Mouse (Mus musculus) monocyte, adult 2 months (primary cell): ENCODE measurements at regions not wholly inside any gene's neighbourhood (a gene's known extent, or its start where the extent isn't known, plus 50 kb on each side); places are given as distances from the start of the nearest gene placed in this dataset.

Experiments used
- DNase-seq, 2 experiments: peaks; one replicate each; pipeline ENCODE4 v3.0.0; 2022; ENCODE audit warnings: low spot score in 2 of 2, low read depth in 1 of 2

DNA sequence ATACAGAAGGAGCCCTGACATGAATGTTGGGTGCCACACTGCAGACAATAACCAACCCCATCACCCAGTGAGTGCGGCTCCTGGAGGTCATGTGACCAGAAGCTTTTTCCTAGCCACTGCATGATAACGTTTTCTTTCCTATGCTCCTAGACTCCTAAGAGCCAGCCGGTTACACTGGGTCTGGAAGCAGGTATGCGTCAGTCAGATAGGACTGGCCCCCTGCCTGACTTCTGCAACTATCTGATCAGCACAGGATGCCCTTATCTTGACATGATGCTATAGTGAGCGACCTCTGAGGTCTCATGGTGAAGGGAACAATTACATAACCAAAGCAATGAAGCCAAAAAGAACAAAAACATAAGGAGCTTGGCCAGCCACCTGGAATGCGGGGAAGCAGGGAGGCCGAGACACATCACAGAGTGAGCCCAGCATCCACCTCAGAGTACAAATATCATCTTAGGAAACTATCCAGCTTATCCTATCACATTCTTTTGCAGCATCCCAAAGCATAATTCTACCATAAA is 63.2 kb upstream of the Trib2 start:
- no peak for DNase-seq
